In genomic region chr5:120148246-120148645, GRCm38 (mm10) we compare ENCODE assay signal across 29 mouse cellular contexts. TPM values are rescaled to one million over a fixed set of nuclear protein-coding genes. Genes with fewer than 3 reads are reported as not detected.
DNase-seq lines count a peak whose midpoint lies in the region; ATAC-seq lines count a peak whose summit lies in the region.
"Had no signal": no experiment of that assay in that cellular context is flagged by ENCODE, and none has a peak within 500 bp of the region (broad histone marks: within the 10 kb centered on the region; RNA-seq: fewer than 3 reads in every experiment).

No protein-coding gene starts in this region.

- no peak for ATAC-seq in hindbrain, embryonic 13.5 days (ENCODE audit: low FRiP score)
- ATAC-seq: forebrain, embryonic 13.5 days; hindbrain, embryonic 16.5 days; liver, embryonic 12.5 days; liver, postnatal 0 days; midbrain, embryonic 16.5 days had no signal

- WGBS in hindbrain, embryonic 10.5 days, result 93% methylated on average over 9 of the region's 9 CpGs
- 92% methylated on average over 9 of the region's 9 CpGs for WGBS in hindbrain, embryonic 13.5 days

- peaks cover 31% of the 10 kb centered on the region for H3K4me1 ChIP-seq in hindbrain, embryonic 10.5 days (replicated peaks)
- H3K4me1 ChIP-seq in hindbrain, embryonic 13.5 days (replicated peaks), result peaks cover 38% of the 10 kb centered on the region
- H3K4me1 ChIP-seq: stomach, embryonic 15.5 days had no signal

- no peaks in the 10 kb centered on the region for H3K9me3 ChIP-seq in hindbrain, embryonic 10.5 days
- no peaks in the 10 kb centered on the region for H3K9me3 ChIP-seq in hindbrain, embryonic 13.5 days
- H3K9me3 ChIP-seq: forebrain, embryonic 13.5 days; heart, embryonic 13.5 days; limb, embryonic 13.5 days; liver, embryonic 12.5 days; stomach, embryonic 15.5 days had no signal

- H3K36me3 ChIP-seq in hindbrain, embryonic 10.5 days, result peaks cover 60% of the 10 kb centered on the region
- peaks cover 12% of the 10 kb centered on the region for H3K36me3 ChIP-seq in hindbrain, embryonic 13.5 days

- no peak for DNase-seq in hindbrain, embryonic 10.5 days (ENCODE audit: low spot score)
- DNase-seq in right cerebral cortex, adult 18-20 months, result peak; percentile 59
- no peak for DNase-seq in right cerebral cortex, postnatal 10 days (ENCODE audit: low spot score in 2 of 2)
- peak; percentile 29 to 84 for DNase-seq in left cerebral cortex, postnatal 25 days (ENCODE audit: low spot score in 2 of 2)
- DNase-seq in telencephalon, adult 2 months (ENCODE audit: low read depth, low spot score), result peak; percentile 41
- DNase-seq in cerebellum, adult 8-10 months, result no peak
- DNase-seq in kidney, adult 9 months, result no peak
- DNase-seq: adrenal gland, postnatal 14 days; cerebellum, adult 11-12 months; cerebellum, postnatal 14 days; gastrocnemius, postnatal 10 days; heart, postnatal 10 days; kidney, adult 2 months; kidney, postnatal 4 days; layer of hippocampus, adult 9-11 months; liver, postnatal 0 days; lung, postnatal 36 days; thymus, adult 18-20 months; thymus, postnatal 25 days had no signal

- intact Hi-C loops in left cerebral cortex, postnatal 25 days (cut with DNase I), result loop anchor here (5.0 kb wide), 1 partner anchor 309 kb away; no protein-coding TSS in a partner anchor

- 0 out of 2 replicates have a peak overlapping the region, but pooled peaks have one; percentile 85 for H3K27ac ChIP-seq in hindbrain, embryonic 10.5 days
- no peak overlapping the region for H3K27ac ChIP-seq in hindbrain, embryonic 13.5 days
- H3K27ac ChIP-seq: forebrain, embryonic 13.5 days; heart, embryonic 13.5 days; kidney, postnatal 0 days; limb, embryonic 13.5 days; liver, embryonic 12.5 days; stomach, embryonic 15.5 days had no signal

- peaks cover 22% of the 10 kb centered on the region; the same call in 1 of the 2 replicates for H3K27me3 ChIP-seq in hindbrain, embryonic 10.5 days (ENCODE audit: insufficient read depth, poor library complexity, severe bottlenecking)
- H3K27me3 ChIP-seq in hindbrain, embryonic 13.5 days, result 0 out of 2 replicates have a peak, but pooled peaks cover 3% of the 10 kb centered on the region
- H3K27me3 ChIP-seq: forebrain, embryonic 13.5 days; heart, embryonic 13.5 days; limb, embryonic 13.5 days; liver, embryonic 12.5 days; stomach, embryonic 15.5 days had no signal

- no peak overlapping the region for H3K4me2 ChIP-seq in hindbrain, embryonic 13.5 days
- H3K4me2 ChIP-seq: forebrain, embryonic 13.5 days; heart, embryonic 13.5 days; limb, embryonic 13.5 days; liver, embryonic 12.5 days; midbrain, embryonic 11.5 days; stomach, embryonic 15.5 days had no signal

- no peak overlapping the region for H3K4me3 ChIP-seq in hindbrain, embryonic 10.5 days
- no peak overlapping the region for H3K4me3 ChIP-seq in hindbrain, embryonic 13.5 days
- H3K4me3 ChIP-seq: forebrain, embryonic 13.5 days; heart, embryonic 13.5 days; limb, embryonic 13.5 days; liver, embryonic 12.5 days; stomach, embryonic 15.5 days had no signal

- no peak overlapping the region for H3K9ac ChIP-seq in hindbrain, embryonic 13.5 days
- H3K9ac ChIP-seq: forebrain, embryonic 13.5 days; heart, embryonic 13.5 days; liver, embryonic 12.5 days; liver, postnatal 0 days; stomach, embryonic 15.5 days had no signal

RNA-seq across cellular contexts. Expression of gene Rbm19, which starts 32.0 kb away (rescaled TPM):
- 27.6 and 31.9 TPM in 2 replicates for polyA plus RNA-seq in hindbrain, embryonic 10.5 days (2016; fragmentation: Nextera tagmentation; extraction: Ambion mirVana)
- polyA plus RNA-seq in hindbrain, embryonic 13.5 days (2015; fragmentation: Nextera tagmentation; extraction: Ambion mirVana), result 16.2 and 18.1 TPM in 2 replicates
- 10 to 100 TPM; 20.1 to 24.7 TPM for total RNA-seq in left cerebral cortex, postnatal 25 days (2021)

Comparison
In these comparisons a context has a peak if more than half of its experiments do, and no peak if none do; other contexts are left out.
1. DNase-seq: peak in right cerebral cortex, adult 18-20 months (single experiment), left cerebral cortex, postnatal 25 days (2 of 2) and telencephalon, adult 2 months (single experiment); none in hindbrain, embryonic 10.5 days (single experiment), right cerebral cortex, postnatal 10 days (0 of 2), cerebellum, adult 8-10 months (single experiment) and kidney, adult 9 months (single experiment).